Mouse (Mus musculus): ENCODE measurements around the gene Cep85l.

The Cep85l gene

GRCm38 (mm10) chr10:53379709-53380106, at the start of gene Cep85l:
TSS of gene Cep85l (minus strand) at chr10:53379947.
- DNase-seq (ENCODE audit: low spot score): peak; percentile 92

GRCm38 (mm10) chr10:53428695-53429447, 49.1 kb upstream of the Cep85l start:
- DNase-seq (ENCODE audit: low spot score): no peak

- no peak for DNase-seq (ENCODE audit: low spot score)
Measured at GRCm38 (mm10) chr10:53426524-53426923, 46.8 kb upstream of the Cep85l start.

GRCm38 (mm10) chr10:53423091-53423490, 43.3 kb upstream of the Cep85l start:
- no peak for DNase-seq (ENCODE audit: low spot score)

GRCm38 (mm10) chr10:53422206-53422605, 42.5 kb upstream of the Cep85l start:
- no peak for DNase-seq (ENCODE audit: low spot score)

GRCm38 (mm10) chr10:53421613-53422012, 41.9 kb upstream of the Cep85l start:
- DNase-seq (ENCODE audit: low spot score): no peak

GRCm38 (mm10) chr10:53420069-53420468, 40.3 kb upstream of the Cep85l start:
- no peak for DNase-seq (ENCODE audit: low spot score)

- no peak for DNase-seq (ENCODE audit: low spot score)
Measured at GRCm38 (mm10) chr10:53419139-53419935, 39.6 kb upstream of the Cep85l start.

- no peak for DNase-seq (ENCODE audit: low spot score)
Measured at GRCm38 (mm10) chr10:53417015-53417414, 37.3 kb upstream of the Cep85l start.

- no peak for DNase-seq (ENCODE audit: low spot score)
Measured at GRCm38 (mm10) chr10:53416152-53416712, 36.5 kb upstream of the Cep85l start.

- DNase-seq (ENCODE audit: low spot score): no peak
Measured at GRCm38 (mm10) chr10:53415252-53415651, 35.5 kb upstream of the Cep85l start.

- DNase-seq (ENCODE audit: low spot score): no peak
Measured at GRCm38 (mm10) chr10:53414092-53415085, 34.6 kb upstream of the Cep85l start.

GRCm38 (mm10) chr10:53412936-53413335, 33.2 kb upstream of the Cep85l start:
- no peak for DNase-seq (ENCODE audit: low spot score)

GRCm38 (mm10) chr10:53412165-53412564, 32.4 kb upstream of the Cep85l start:
- DNase-seq (ENCODE audit: low spot score): no peak

- DNase-seq (ENCODE audit: low spot score): no peak
Measured at GRCm38 (mm10) chr10:53410831-53411230, 31.1 kb upstream of the Cep85l start.

- no peak for DNase-seq (ENCODE audit: low spot score)
Measured at GRCm38 (mm10) chr10:53407422-53407821, 27.7 kb upstream of the Cep85l start.

- DNase-seq (ENCODE audit: low spot score): no peak
Measured at GRCm38 (mm10) chr10:53406845-53407244, 27.1 kb upstream of the Cep85l start.

- DNase-seq (ENCODE audit: low spot score): no peak
Measured at GRCm38 (mm10) chr10:53402293-53402692, 22.5 kb upstream of the Cep85l start.

GRCm38 (mm10) chr10:53399053-53399452, 19.3 kb upstream of the Cep85l start:
- no peak for DNase-seq (ENCODE audit: low spot score)

GRCm38 (mm10) chr10:53398540-53398902, 18.8 kb upstream of the Cep85l start:
- DNase-seq (ENCODE audit: low spot score): peak; percentile 58

GRCm38 (mm10) chr10:53397846-53398539, 18.2 kb upstream of the Cep85l start:
- DNase-seq (ENCODE audit: low spot score): no peak

All from testis, postnatal 10 days (tissue).